Mouse (Mus musculus): Measurements from ENCODE around the gene Pxylp1.
A peak's percentile ranks its signal among the peaks of the same experiment; 100 is the strongest.

Gene Pxylp1

DNA sequence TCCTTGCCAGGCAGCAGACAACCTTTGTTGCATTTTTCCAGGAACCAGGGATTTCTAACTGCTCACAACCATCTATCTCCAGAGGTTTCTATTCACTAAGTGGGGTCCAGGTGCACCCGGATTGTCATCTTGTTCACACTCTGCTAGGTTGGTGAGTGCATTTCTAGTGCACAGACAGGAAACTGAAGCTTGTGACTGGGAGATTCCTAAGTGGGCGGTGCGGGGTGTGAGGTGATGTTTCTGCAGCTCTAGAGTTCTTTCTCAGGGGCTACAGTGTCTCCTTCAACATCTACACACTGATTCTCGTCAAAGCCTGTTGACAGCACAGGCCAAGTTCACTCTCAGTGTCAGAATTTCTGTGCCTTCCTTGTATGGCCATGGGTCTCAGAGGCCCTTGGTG, 34.6 kb downstream of the Pxylp1 start:
- DNase-seq: no peak

DNA sequence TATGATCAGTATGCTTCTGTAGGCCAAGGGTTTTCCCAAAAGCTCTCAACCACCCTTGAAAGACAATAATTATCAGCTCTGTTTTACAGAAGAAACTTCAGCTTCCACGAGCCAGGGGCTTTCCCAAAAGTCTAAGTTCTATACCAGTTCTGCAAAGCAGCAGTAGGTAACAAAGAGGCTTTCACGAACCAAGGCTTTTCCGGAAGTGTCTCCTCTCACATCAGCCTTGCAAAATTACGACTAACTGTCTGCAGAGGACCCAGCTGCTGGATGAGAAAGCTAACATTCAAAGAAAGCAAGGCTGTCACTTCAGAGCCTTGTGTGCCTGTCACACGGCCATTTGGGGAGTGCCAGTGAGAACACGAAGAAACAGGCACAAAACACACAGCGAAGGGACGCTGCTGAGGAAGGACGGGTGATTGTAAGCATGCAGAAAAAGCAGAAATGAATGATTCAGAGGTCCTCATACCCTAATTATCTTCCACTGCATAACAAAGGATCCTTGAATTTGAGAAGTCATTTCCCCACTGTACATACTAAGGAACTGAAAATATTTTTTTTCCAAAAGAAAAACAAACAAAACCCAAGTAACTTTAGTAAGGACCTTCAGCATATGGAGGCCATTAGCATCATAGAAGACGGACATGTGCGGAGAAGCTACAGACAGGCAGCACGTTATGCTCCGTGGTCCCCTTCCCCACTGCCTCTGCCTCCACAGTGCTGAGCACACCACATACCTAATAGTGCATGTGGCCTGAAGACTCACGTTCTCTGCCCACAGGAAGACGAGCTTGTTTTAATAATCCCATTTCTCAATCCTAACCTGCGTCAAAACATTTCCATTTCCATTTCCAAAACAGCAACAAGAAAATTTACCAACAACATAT, 38.9 kb downstream of the Pxylp1 start:
- DNase-seq: no peak

DNA sequence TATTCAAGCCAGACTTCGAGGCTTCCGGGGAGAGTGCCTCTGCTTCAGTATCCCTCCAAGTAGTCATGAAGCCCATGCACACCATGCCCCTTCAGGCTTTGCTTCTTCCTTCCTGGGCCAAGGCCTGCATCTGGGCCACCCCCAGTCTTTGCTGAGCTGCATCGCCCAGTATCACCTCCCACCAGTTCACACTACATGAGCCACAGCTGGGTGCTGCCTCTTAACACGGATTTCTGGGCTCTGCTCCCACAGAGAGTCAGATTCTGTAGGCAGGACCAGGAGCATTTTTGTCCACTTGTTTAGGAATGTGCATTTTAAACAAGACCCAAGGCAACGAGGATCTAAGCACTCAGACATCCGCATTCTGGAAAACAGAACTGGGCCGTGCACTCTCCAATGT, 40.8 kb downstream of the Pxylp1 start:
- DNase-seq: no peak

DNA sequence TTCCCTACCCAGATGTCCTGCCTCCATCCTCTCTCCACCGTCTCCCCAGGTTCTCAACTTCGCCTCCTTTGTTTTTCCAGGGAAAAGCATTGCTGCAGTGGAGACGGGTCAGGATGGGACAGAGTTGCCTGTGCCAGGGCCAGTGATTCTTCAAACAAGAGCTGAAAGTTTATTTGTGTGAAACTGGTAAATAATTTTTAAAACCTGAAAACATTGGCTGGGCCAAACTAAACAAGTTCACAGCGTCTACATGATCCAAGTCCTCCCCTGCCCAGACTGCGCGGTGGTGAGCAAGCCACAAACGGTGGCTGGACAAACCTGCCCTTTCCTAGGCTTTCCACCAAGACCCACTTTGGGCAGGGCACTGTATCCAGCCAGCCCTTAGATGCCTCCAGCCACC, 41.4 kb downstream of the Pxylp1 start:
- no peak for DNase-seq

DNA sequence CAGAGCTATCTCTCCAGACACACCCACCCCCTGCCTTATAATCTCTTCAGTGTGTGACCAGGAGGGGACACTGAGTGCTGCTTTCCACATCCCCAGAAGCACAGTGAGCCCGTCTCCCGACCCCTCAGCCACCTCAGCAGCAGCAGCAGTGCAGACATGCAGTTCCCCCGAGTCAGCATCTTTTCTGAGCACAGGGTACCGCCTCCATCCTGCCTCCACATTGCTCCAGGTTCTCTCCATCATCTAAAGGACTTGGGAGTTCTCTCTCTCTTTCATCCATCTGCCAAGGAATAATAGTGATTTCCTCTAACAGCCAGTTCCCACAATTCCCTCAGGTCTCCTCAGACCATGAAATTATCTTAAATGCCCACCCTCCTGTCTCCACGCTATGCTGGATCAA, 43.5 kb downstream of the Pxylp1 start:
- DNase-seq: no peak

DNA sequence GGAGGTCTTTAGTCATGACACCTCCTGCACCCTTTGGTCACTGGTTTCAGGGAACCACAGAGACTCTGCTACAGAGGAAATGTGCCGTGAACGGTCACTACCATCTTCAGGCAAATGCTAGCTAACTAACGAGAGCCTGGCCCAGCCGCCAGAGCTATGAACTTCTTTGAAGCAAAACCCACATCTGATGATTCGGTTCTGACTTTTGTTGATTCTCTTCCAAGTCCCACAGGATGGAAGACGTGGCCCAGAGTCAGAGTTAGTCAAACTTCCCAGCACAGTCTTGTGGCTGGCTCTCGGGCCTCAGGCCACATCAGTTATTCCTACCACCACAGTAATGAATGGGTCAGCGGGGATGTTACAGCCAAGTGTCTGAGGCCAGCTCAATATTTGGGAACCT, 46.1 kb downstream of the Pxylp1 start:
- no peak for DNase-seq

DNA sequence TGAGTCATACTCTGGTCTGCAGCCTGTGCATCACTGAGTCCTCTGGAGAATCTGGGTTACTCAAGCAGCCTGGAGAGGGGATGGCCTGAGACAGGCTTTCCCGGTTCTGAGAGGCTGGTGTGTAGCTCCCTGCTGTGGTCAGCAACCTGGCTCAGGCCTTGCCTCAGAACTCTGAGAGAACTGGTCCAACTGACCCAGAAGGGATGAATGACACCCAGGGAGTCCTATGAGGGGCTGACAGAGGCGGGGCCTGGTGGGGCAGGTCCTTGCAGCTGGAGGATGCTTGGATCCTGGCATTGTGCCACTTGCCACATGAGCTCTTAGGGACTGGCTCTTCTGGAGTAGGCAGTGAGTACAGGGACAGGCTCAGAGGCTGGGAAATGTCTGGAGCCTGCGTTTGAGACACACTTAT, 47.7 kb downstream of the Pxylp1 start:
- DNase-seq: peak; percentile 62 to 67

DNA sequence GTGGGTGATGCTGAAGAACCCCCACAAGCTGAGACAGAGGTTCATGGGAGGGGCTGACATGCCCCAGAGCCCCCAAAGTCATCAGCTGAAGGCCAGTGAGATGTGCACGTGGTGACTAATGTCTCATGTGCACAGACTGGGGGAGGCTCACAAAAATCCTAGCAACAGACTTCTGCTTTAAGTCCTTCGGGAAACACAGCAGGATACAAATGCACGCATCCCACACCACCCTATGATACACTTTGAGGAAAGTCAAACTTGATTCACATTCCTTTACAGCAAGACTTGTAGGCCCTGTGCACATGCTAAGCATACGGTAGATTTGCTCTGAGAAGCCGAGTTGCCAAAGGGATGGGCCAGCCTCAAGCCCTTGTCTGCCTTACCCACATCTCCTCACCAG, 53.1 kb downstream of the Pxylp1 start:
- no peak for DNase-seq

DNA sequence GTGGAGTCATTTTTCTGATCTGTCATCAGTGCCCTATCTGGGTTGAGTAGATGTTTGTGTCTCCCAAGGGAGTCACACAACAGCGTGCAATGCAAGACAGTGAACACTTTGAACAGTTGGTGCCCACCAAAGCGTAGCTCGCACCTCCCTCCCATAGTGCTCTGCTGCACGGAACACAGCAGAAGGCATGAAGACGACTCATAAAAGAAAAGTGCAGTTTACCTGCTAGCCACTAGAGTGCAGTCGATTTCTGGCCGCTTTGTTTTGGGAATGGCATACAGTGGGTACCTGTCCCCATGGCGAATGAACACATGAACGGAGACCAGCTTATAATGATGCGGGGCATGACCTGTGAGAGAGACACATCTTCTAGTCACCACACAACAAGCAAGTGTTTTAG, 53.6 kb downstream of the Pxylp1 start:
- peak; percentile 53 to 67 for DNase-seq

DNA sequence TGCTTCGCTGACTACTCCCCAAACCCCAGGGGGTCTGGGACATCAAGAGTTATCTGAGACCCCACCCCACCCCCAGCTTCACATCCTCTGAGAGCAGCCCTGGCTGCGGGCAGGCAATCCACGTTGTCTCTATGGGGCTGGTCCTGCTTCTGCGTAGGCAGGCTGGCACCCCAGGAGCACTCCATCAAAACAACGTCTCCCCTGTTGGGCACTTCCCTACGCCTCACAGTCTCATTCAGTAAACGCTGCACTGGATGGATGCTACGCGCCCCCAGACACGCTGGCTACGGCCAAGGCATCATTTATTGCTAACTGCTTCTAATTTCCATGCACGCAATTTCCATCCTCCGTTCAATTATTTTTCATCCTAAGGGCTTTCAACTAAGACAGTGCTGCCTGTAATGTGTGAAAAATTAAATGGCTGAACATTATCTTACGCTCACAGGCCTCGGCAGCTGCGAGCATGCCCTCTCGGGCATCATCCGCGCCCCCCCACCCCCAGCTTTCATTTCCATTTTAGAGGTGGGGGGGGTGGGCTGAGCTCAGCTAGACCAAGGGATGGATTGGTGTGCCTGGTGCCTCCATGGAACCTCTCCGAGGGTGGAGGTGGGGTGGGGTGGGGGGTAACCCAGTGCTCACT, 54.6 kb downstream of the Pxylp1 start:
- DNase-seq: no peak

DNA sequence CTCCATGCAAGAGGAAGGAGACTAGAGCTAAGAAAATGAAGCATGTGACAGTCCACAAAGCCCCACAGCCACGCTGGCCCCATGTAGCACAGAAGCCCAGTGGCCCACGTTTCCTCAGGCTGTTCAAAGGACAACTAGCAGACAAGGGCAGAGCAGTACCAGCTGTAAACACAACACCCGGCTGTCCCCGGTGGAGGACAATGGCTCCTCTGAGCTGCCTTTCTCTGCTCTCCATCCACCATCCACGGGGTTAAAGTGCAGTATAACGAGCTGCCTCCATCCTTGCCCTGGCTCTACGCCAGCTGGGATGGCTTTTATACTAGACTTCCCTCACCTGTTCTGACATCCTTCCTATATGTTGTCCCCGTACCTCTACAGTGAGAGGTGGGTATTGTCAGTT, 55.5 kb downstream of the Pxylp1 start:
- peak in 1 of 2 experiments; percentile 27 for DNase-seq

DNA sequence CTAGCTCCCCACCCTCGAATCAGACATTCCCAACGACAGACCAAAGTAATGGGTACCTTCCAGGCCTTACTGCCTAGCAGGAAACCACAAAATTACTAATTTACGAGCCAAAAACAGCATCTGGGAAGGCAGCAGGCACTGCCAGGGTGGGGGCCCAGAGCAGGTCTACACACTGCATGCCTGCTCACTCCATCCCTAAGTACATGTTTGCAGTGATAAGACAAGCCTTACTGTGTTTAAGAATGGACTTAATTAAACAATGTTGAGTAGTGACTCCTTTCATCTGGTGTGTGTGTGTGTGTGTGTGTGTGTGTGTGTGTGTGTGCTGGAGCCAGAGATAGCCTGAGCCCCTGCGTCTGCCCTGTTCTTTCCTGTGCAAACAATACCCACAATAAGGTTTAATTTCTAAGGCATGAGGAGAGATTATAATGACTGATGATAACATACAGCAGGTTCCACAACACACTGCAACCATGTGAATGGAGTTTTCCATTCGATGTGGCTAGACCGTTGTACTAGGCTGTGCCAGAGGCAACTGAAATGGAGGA, 57.0 kb downstream of the Pxylp1 start:
- DNase-seq: no peak

DNA sequence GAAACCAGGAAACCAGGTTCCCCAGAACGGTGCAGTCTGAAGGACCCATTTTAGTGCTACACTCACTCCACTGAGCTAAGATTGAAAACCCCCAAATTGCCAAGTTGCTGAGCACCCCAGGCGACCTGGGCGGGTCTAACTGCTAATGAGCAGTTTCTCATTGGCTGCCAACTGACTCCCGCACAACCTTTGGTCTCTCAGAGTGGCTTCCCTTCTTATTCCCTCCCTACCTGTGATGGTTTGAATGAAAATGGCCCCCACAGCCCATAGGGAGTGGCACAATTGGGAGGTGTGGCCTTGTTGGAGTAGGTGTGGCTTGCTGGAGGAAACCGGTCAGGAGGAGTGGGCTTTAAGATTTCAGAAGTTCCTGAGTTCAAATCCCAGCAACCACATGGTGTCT, 58.9 kb downstream of the Pxylp1 start:
- no peak for DNase-seq

DNA sequence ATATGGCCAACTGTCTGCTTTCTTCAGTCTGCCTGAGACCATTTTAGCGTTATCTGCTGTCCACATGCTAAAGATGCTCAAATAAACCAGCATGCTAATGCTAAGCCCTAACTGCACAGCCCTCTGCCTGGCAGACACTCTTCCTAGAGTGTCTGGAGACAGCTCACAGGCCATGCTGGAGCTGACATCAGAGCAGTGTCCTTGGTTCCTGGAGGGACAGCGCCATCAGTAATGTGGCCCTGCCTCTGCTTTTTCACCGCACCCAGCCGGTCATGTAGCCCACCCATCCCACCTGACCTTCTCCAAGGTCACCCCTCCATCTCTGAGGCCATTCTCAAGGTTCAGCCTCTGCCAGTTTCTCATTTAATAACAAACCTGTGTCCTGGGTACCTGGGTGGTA, 60.0 kb downstream of the Pxylp1 start:
- DNase-seq: no peak

DNA sequence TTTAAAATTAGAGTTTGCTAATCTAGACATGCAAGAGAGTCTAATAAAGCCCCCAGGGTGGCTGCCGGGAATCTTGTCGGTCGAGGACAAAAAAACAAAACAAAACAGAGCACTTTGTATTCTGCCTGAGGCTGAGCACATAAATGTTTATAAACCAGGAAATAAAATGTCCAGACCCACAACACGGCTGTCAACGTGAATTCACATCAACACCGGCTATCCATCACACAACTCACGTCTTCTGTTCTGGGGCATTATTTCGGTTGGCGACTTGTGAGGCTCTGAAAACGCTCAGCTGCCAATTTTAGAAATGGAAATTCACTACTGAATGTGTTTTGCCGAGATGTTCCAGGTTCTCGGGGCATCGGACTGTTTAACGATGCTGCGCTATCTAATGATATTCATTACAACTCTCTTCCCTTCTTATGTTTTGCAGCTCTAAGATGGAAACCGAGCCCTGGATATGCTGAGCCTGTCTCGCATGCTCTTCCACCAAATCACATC, 61.6 kb downstream of the Pxylp1 start:
- DNase-seq: peak in 1 of 2 experiments; percentile 16

DNA sequence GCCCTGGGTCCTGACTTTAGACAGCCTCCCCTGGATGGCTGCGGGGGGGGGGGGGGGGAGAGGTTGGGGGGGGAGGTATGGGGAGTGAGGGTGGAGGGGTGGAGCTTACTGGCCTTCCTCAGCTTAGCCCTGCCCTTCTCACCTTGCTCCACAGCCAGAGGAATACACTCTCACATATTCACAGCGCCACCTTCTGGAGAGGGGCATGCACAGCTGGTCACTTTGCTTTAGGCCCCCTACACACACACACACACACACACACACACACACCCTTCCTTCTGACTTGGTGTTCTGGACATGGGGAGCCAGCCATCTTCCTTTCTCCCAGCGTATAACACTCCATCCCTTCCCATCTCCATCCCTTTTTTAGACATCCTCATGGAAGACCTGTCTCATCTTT, 62.8 kb downstream of the Pxylp1 start:
- DNase-seq: peak in 1 of 2 experiments; percentile 10

DNA sequence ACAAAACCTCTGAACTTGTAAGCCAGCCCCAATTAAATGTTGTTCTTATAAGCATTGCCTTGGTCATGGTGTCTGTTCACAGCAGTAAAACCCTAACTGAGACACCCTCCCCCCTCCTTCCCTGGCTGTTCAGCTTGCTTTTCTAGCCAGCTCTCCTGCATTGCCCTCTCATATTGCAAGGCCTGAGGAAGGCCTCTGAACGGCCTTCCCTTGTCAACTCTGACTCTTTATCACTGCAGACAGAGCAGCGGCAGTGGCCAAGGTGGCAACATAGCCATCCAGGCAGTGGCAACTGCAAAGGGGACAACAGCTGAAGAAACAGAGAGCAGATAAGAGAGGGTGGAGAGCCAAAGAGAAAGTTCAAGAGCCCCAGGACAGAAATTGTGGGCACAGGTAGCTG, 64.4 kb downstream of the Pxylp1 start:
- peak in 1 of 2 experiments; percentile 33 for DNase-seq

DNA sequence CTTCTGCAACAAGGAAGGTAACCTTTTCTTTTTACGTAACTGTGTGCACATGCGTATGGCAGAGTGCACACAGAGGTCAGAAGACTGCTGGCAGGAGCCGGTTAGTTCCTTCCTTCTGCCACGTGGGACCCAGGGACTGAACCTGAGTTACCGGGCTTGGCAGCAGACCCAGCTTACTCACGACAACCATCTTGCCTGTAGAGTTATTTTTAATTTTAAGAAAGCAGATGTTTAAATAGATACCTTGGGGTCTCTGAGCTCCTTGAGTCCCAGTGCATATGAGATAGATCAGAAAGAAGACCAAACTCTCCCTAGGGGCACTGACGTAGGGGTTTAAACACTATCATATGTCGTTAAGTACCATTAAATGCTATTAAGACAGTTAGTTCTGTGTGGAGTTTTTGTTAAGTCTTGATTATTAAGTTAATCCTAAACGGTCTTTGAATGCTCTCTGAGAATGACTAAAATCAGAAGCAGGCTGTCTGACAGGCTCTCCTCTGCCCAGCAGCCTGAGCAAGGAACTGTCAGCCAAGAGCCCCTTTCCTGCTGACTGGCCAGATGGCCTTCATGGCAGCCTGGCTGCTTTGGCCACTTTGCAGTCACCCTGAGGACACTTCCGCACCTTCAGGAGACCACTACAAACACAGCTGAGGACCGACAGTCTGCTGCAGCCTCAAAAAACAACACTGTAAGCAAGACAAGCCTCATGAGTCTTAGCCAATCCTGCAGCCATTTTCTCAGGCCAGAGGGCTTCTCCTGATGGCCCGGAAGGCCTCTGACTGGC, 65.3 kb downstream of the Pxylp1 start:
- peak; percentile 88 for DNase-seq

DNA sequence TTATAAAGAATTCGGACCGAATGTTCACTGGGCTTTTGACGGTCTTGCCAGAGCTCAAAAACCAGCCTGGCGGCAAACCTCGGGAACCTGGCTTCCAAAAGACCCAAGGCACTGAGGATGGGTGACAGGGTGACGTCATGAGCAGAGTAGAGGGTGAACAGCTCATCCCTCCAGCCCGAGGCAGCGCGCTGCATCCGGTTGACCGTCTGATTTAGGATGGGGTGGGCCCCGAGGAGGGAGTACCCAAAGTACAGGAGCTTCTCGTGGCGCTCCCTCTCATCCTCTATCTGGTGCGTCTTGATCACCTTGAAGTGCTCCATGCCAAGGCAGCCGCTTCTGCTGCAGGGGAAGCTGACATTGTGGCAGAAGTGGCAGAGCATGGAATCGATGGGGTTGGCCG, 67.6 kb downstream of the Pxylp1 start:
- no peak for DNase-seq

DNA sequence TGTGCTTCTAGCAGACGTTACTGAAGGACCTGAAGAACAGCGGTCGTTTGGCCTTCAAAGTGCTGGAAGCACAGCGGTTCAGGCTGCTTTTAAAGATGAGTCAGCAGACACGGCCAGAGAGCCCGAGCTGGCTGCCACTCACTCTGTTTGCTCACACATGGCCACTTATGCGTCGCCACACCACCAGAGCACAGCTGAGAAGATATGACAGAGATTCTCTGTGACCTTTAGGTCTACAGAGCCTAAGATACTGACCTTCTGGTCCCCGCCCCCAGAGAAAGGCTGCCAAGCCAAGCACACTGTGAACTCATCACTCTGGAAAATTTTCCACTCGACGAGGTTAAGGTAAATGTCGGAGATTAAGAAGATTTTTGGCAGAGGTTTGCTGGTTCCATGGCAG, 68.4 kb downstream of the Pxylp1 start:
- peak in 1 of 2 experiments; percentile 43 for DNase-seq

DNA sequence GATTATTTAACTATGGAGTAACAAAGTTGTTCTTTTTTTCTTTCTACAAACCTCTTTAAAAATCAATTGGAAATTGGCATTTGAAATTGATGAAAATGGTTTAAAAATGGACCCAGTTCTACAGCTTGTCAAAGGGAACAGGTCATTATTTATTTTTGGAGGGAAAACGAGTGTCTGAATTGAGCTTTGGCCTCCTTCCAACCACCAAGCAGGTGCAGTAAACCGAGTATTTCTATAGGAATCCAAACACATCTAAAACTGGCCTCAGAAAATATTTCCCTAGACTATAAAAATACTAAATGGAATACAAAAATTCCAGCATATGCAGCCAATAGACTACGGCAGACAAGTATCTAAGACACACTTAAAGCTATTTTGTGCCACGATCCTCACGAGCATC, 68.9 kb downstream of the Pxylp1 start:
- DNase-seq: no peak

DNA sequence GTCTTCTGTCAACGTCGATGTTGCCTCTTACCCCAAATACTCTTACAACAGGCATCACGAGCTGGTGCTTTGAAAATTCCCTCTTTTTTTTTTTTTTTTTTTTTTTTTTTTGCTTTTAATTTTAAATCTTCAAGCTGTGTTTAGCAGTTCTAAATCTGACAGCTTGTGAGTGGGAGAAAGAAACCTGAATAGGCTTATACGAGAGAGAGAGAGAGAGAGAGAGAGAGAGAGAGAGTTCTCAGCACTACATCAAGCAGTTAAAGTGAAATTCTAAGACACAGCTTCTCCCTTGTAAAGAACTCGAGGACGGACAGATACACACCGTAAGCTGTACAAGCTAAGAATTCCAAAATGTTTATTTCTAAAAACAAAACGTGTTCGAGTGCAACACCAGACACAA, 69.5 kb downstream of the Pxylp1 start:
- no peak for DNase-seq
